Mouse (Mus musculus): ENCODE measurements around the gene Thegl.
A peak's percentile ranks its signal among the peaks of the same experiment; 100 is the strongest.
"Not testable (repeated sequence)": the region's sequence is repeated elsewhere in the genome, so short reads cannot be mapped to it uniquely, and the experiment has no call there.

Gene Thegl

DNA sequence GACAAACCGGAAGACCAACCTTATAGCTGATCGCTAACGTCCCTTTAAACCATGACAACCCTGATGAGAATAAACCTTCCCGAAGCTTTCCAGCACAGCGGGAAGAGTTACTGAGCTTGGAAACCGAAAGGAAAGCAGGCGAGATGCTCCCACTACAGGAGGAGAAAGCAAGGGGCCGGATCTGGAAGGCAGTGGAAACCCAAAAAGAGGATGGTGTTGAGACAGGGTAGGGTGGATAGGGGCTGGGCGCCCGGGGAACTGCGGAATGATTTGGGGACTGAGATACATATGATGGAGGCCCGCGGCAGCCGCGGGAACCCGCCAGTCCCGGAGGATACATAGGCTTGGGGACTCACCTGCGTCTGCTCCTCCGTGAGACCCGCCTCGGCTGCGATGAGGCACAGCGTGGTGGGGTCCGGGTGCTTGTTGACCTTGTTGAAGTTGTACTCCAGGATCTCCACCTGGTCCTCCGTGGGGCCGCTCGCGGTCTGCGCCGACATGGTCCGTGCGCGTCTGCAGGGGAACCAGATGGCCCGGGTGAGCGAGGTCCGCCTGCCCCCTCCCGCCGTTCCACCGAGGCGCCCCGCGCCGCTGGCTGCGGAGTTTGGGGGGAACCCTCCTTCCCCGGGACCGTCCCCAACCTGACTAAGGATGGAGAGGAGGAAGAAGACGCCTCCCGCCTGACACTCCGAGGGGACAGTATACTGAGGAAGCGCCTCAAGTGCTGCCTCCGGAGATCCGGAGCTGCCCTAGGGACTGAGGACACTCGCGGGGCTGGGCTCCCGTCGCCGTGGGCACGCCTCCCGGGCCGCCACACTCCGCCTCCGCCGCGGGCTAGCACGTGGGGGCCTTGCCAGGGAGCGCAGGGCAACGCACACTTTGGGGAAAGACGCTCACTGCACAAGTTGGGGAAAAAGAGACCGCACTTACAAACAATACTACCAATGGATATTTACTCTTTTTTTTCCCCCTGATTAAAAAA lies 79.0 kb downstream of the Thegl start:
- DNase-seq (ENCODE audit: low spot score) = peak; percentile 90

DNA sequence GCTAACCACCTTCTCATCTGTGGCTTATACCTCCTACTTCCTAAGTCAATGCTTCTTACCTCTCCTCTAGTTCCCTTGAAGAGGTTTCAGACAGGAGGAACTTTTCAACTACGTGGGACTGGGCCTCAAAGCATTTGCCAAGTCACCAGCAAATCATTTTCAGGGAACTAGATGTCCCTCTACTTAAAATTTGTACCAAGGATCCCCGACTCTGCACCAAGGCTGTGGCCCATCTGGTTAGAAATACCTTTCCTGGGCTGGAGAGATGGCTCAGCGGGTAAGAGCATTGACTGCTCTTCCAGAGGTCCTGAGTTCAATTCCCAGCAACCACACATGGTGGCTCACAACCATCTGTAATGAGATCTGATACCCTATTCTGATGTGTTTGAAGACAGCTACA lies 80.4 kb downstream of the Thegl start:
- DNase-seq (ENCODE audit: low spot score) = not testable (repeated sequence)

DNA sequence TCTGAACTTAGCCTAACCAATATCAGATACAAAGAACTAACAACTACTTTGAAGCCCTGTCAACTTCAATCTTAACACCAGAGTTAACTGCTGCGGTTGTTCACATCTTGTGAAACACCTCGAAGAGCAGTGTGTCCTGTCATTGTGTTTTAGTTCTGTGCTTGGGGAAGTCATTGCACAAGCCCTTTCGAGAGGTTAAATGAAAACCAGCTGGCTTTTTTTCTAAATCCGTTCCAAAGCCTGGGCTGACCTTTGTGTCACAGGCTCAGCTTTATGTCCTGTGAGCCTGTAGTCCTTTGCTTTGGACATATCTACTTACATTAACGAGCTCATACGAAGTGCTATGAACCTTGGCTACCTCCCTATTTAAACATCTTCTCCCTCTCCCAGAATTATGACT lies 81.9 kb downstream of the Thegl start:
- DNase-seq (ENCODE audit: low spot score) = peak; percentile 70

DNA sequence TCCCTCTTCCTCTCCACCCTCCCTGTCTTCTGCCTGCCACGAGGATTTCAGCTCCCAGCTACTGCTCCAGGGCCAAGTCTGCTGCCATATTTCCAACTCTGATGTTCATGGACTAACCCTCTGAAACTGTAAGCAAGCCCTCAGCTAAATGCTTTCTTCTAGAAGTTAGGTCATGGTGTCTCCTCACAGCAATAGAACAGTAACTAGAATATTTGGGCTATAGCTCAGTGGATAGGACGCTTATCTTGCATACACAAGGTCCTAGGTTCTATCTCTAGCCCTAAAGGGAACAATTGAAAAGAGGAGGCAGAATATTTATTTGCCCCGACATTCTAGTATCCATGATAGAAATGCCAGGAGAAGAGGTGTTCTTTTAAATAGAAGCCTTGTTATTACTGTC lies 83.1 kb downstream of the Thegl start:
- DNase-seq (ENCODE audit: low spot score) = no peak

DNA sequence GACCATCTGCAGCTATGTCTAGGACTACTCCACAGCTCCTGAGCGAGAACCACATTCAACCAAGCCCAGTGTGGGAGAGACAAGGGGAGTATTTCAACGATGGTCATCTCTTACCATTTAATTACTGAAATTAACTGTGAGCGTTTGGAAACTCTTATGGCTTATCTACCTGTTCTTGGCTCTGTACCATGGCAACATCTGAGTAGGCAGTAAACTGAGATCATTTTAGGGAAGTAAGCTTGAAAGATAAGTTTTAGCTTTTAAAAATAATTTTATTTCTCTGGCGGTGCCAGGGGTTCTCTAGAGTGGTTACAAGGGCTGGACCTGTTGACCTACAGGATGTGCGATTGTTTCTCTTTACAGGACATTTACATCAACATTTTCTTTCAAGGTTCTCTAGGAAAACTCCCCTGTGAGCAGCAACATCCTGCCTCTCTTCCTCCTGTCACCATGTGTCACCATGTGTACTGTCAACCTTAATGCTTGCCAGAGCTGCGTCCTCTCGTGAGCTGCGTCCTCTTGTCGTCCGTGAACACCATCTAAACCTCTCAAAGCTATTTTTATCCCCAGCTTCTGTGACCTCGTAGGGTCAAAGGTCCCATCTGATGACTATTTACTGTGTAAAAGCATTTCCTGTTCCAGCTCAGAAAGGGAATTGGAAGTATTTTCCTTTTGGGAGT lies 83.6 kb downstream of the Thegl start:
- DNase-seq (ENCODE audit: low spot score) = peak; percentile 38

DNA sequence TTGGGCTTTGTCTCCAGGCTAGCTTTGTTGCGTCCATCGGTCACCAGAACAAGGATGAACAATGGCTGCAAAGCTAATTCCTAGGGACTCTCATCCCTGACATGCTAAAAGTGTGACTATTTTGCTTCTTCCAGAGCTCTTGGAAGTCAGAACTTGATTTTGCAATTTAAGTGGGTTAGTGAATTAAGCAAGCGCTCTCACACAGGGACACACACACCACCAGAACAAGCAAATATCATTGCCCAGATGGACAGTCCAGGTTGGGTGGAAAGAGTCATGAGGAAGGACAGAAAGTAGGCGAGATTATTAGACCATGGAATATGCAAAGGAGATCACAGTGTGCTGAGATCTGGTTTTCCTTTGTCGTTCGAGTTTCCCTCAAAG lies 84.2 kb downstream of the Thegl start:
- no peak for DNase-seq (ENCODE audit: low spot score)

DNA sequence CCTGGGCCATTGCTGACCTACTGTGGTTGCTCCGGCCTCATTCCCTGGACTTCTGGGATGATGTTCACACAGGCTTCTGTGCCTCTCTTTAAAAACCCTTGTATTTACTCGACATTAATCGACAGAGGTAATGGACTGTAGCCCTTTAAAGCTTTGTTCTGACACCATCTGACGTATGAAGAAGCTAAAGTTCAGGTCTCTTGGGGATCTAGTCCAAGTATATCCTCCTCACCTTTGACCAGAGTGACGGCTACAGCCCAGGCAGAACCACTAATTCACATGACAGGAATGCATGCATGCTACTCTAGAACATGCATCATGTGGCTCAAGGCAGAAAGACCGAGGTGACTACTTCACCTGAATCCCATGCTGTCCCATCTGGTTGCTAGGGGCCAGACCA lies 84.9 kb downstream of the Thegl start:
- no peak for DNase-seq (ENCODE audit: low spot score)

DNA sequence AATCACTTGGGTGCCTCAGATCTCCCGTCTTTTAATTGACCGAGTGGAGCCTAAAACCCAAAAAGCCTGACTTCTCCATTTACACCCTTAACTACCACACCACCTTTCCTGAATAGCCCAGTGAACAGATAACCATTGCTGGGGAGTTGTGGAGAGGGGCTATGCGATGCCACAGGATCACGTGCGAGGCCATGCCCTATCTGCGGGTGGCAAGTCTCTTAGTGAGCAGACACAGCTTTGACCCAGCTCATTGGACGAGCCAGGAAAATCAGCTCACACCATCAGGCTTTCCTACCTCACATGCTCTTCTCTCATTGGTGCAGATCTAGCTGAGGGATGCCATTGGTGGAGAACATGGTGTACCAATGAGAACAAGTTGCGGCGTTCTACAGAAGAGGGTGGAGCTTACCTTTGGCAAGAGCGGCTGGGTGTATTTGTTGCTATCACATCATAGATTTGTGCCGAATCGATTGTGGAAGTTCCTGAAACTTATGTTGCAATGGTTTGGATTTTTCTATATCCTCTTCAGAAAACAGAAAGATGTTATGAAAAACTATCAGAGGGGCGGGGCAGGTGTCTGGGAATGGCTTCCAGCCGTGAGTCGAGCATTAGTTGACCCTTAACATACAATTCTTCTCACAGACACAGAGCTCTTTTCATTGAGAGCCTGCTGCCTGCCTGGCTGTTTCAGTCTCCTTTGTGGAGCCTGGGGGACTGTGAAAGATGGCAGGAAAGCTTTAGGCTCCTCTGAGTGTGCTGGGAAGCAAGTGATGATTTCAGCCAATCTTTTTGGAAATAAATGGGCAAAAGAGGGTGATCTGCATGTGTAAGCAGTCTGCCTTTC lies 86.9 kb downstream of the Thegl start:
- DNase-seq (ENCODE audit: low spot score) = no peak

DNA sequence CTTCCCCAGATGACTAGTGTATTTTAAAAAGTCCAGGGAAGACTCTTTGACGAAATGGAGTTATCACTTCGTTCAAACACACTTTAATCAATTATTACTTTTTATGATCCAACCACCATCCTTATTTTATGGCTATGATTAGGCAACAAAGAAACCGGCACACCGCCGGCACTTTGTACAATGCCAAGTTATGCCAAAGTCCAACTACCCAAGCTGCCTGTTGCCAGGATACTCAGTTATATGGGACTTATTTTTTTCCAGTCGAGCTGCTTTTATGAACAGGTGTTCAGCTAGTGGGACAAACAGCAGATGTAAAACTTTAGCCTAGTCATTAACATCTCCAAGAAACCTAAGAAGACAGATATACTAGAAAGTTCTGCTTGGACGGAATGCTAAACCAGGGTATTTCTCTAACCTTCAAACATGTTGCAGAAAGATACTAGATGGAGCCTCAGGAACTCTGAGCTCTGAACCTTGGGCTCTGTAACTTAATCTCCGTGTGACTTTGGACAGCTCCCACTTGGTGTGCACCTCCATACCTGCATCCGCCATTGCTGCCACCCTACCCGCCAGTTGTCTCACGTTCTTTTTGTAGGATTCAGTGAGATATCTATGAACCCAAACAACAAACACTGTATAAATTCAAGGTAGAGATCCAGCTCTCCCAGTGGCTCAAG lies 91.5 kb downstream of the Thegl start:
- DNase-seq (ENCODE audit: low spot score) = no peak

DNA sequence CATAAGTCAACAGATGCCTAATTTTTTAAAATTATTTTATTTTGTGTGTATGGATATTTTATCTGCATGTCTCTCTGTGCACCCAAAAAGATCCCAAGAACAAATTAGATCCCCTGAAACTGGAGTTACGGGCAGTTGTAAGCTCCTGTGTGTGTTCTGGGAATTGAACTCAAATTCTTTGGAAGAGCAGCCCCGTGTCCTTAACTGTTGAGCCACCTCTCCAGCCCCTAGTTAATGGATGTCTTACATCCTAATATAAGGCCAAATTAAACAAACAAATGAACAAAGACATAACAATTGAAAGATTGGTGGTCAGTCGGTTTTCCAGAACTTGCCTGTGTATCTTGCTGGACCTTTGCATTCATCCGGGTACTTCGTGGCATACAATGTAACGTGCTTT lies 93.0 kb downstream of the Thegl start:
- DNase-seq (ENCODE audit: low spot score) = no peak

DNA sequence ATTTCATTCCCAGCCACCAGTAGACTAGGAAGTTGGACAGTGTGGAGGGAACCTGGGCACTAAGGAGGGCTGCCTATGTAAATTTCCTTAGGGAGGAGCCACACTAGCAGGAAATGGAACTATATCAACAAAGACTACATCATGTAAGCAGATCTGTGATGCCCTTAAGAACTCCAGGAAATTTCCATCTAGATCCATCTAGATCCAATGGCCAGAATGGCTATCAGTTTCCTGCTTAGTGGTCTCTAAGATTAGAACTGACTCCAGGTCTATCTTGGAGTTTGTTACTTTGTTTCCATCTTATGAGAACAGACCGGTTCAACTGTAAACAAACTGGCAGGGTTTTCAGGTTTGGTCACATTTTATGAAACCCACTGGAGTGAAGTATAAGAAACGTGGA lies 94.0 kb downstream of the Thegl start:
- DNase-seq (ENCODE audit: low spot score) = peak; percentile 63

Data from lung, postnatal 25 days (tissue).